Mouse (Mus musculus): ENCODE results near the gene Polh. TPM values are rescaled to one million over a fixed set of nuclear protein-coding genes. Genes with fewer than 3 reads are reported as not detected.
A peak's percentile ranks its signal among the peaks of the same experiment; 100 is the strongest.

Gene Polh
- polyA plus RNA-seq, 1 experiment: 0.35 TPM

GRCm38 (mm10) chr17:46239516-46240114 lies 37.2 kb upstream of the Polh start:
- H3K4me1 ChIP-seq: peaks cover 39% of the 10 kb centered on the region
- H3K27me3 ChIP-seq (replicated peaks): no peaks in the 10 kb centered on the region
- peaks cover 91% of the 10 kb centered on the region for H3K36me3 ChIP-seq (replicated peaks; ENCODE audit: low read length)
- no peaks in the 10 kb centered on the region for H3K9me3 ChIP-seq
- H3K4me3 ChIP-seq (replicated peaks): no peak overlapping the region
- TF ChIP-seq GATA1 (IDR thresholded peaks at IDR 0.05; ENCODE audit: borderline replicate concordance, low read length) (no peak), FLI1 (IDR thresholded peaks at IDR 0.05; ENCODE audit: low read length) (no peak)

- H3K9me3 ChIP-seq: no peaks in the 10 kb centered on the region
- H3K27me3 ChIP-seq (replicated peaks): no peaks in the 10 kb centered on the region
- H3K36me3 ChIP-seq (replicated peaks; ENCODE audit: low read length): peaks cover 91% of the 10 kb centered on the region
- peaks cover 26% of the 10 kb centered on the region for H3K4me1 ChIP-seq
- TF ChIP-seq GATA1 (IDR thresholded peaks at IDR 0.05; ENCODE audit: borderline replicate concordance, low read length) (no peak), FLI1 (IDR thresholded peaks at IDR 0.05; ENCODE audit: low read length) (no peak)
- H3K4me3 ChIP-seq (replicated peaks): no peak overlapping the region
These were observed 35.0 kb upstream of the Polh start for GRCm38 (mm10) chr17:46237480-46237879.

- peaks cover 88% of the 10 kb centered on the region for H3K36me3 ChIP-seq (replicated peaks; ENCODE audit: low read length)
- H3K9me3 ChIP-seq: no peaks in the 10 kb centered on the region
- peaks cover 22% of the 10 kb centered on the region for H3K4me1 ChIP-seq
- H3K4me3 ChIP-seq (replicated peaks): no peak overlapping the region
- TF ChIP-seq GATA1 (IDR thresholded peaks at IDR 0.05; ENCODE audit: borderline replicate concordance, low read length) (no peak), FLI1 (IDR thresholded peaks at IDR 0.05; ENCODE audit: low read length) (no peak)
- no peaks in the 10 kb centered on the region for H3K27me3 ChIP-seq (replicated peaks)
These were observed 34.6 kb upstream of the Polh start for GRCm38 (mm10) chr17:46237079-46237478.

GRCm38 (mm10) chr17:46236067-46236466 lies 33.6 kb upstream of the Polh start:
- Histone ChIP-seq H3K27me3 (replicated peaks) (no peaks in the 10 kb centered on the region), H3K36me3 (replicated peaks; ENCODE audit: low read length) (peaks cover 85% of the 10 kb centered on the region)
- TF ChIP-seq FLI1 (IDR thresholded peaks at IDR 0.05; ENCODE audit: low read length) (no peak), GATA1 (IDR thresholded peaks at IDR 0.05; ENCODE audit: borderline replicate concordance, low read length) (no peak)

GRCm38 (mm10) chr17:46227576-46227975 lies 25.1 kb upstream of the Polh start:
- no peaks in the 10 kb centered on the region for H3K9me3 ChIP-seq

More at GRCm38 (mm10) chr17:46236067-46236466, 33.6 kb upstream of the Polh start:
- Histone ChIP-seq H3K4me3 (replicated peaks) (no peak overlapping the region), H3K9me3 (no peaks in the 10 kb centered on the region), H3K4me1 (peaks cover 16% of the 10 kb centered on the region)

GRCm38 (mm10) chr17:46221601-46222000 lies 19.2 kb upstream of the Polh start:
- Histone ChIP-seq H3K9me3 (no peaks in the 10 kb centered on the region), H3K27me3 (replicated peaks) (no peaks in the 10 kb centered on the region), H3K4me3 (replicated peaks) (no peak overlapping the region), H3K36me3 (replicated peaks; ENCODE audit: low read length) (peaks cover 99% of the 10 kb centered on the region), H3K4me1 (peaks cover 26% of the 10 kb centered on the region)
- no peak for TF ChIP-seq FLI1 (IDR thresholded peaks at IDR 0.05; ENCODE audit: low read length)
- no peak for TF ChIP-seq GATA1 (IDR thresholded peaks at IDR 0.05; ENCODE audit: borderline replicate concordance, low read length)

More at GRCm38 (mm10) chr17:46227576-46227975, 25.1 kb upstream of the Polh start:
- Histone ChIP-seq H3K4me3 (replicated peaks) (no peak overlapping the region), H3K36me3 (replicated peaks; ENCODE audit: low read length) (peaks cover 94% of the 10 kb centered on the region), H3K27me3 (replicated peaks) (no peaks in the 10 kb centered on the region), H3K4me1 (no peaks in the 10 kb centered on the region)
- TF ChIP-seq FLI1 (IDR thresholded peaks at IDR 0.05; ENCODE audit: low read length): no peak
- TF ChIP-seq GATA1 (IDR thresholded peaks at IDR 0.05; ENCODE audit: borderline replicate concordance, low read length): no peak

- H3K4me3 ChIP-seq (replicated peaks): no peak overlapping the region
- TF ChIP-seq GATA1 (IDR thresholded peaks at IDR 0.05; ENCODE audit: borderline replicate concordance, low read length): no peak
- TF ChIP-seq FLI1 (IDR thresholded peaks at IDR 0.05; ENCODE audit: low read length): no peak
- peaks cover 88% of the 10 kb centered on the region for H3K36me3 ChIP-seq (replicated peaks; ENCODE audit: low read length)
These were observed 8.1 kb upstream of the Polh start for GRCm38 (mm10) chr17:46210550-46210949.

GRCm38 (mm10) chr17:46206676-46207075 lies 4.2 kb upstream of the Polh start:
- peaks cover 60% of the 10 kb centered on the region for H3K36me3 ChIP-seq (replicated peaks; ENCODE audit: low read length)

More at GRCm38 (mm10) chr17:46210550-46210949, 8.1 kb upstream of the Polh start:
- H3K4me1 ChIP-seq: peaks cover 59% of the 10 kb centered on the region
- no peaks in the 10 kb centered on the region for H3K27me3 ChIP-seq (replicated peaks)
- no peaks in the 10 kb centered on the region for H3K9me3 ChIP-seq

GRCm38 (mm10) chr17:46203078-46203477 lies 633 bp upstream of the Polh start:
- H3K4me1 ChIP-seq: peaks cover 56% of the 10 kb centered on the region
- TF ChIP-seq FLI1 (IDR thresholded peaks at IDR 0.05; ENCODE audit: low read length) (no peak), GATA1 (IDR thresholded peaks at IDR 0.05; ENCODE audit: borderline replicate concordance, low read length) (no peak)
- H3K9me3 ChIP-seq: no peaks in the 10 kb centered on the region
- peaks cover 55% of the 10 kb centered on the region for H3K36me3 ChIP-seq (replicated peaks; ENCODE audit: low read length)
- H3K4me3 ChIP-seq (replicated peaks): peak overlapping the region; percentile 99
- no peaks in the 10 kb centered on the region for H3K27me3 ChIP-seq (replicated peaks)

More at GRCm38 (mm10) chr17:46206676-46207075, 4.2 kb upstream of the Polh start:
- no peak for TF ChIP-seq FLI1 (IDR thresholded peaks at IDR 0.05; ENCODE audit: low read length)
- no peak for TF ChIP-seq GATA1 (IDR thresholded peaks at IDR 0.05; ENCODE audit: borderline replicate concordance, low read length)
- Histone ChIP-seq H3K4me3 (replicated peaks) (no peak overlapping the region), H3K4me1 (peaks cover 47% of the 10 kb centered on the region), H3K9me3 (no peaks in the 10 kb centered on the region), H3K27me3 (replicated peaks) (no peaks in the 10 kb centered on the region)

- Histone ChIP-seq H3K4me1 (peaks cover 38% of the 10 kb centered on the region), H3K9me3 (no peaks in the 10 kb centered on the region), H3K36me3 (replicated peaks; ENCODE audit: low read length) (peaks cover 55% of the 10 kb centered on the region), H3K4me3 (replicated peaks) (peak overlapping the region; percentile 99), H3K27me3 (replicated peaks) (no peaks in the 10 kb centered on the region)
- TF ChIP-seq FLI1 (IDR thresholded peaks at IDR 0.05; ENCODE audit: low read length): no peak
These were observed 1.3 kb downstream of the Polh start for GRCm38 (mm10) chr17:46201151-46201550.
